Mouse (Mus musculus) bone marrow, adult 2 months (tissue): ENCODE measurements around the gene Nid1. TPM values are rescaled to one million over a fixed set of nuclear protein-coding genes. Genes with fewer than 3 reads are reported as not detected.
"Not testable (repeated sequence)": the region's sequence is repeated elsewhere in the genome, so short reads cannot be mapped to it uniquely, and the experiment has no call there.

Experiments
- H3K27ac ChIP-seq: fragments of 200-500 bp; 2 replicates; pipeline ENCODE4 v1.5.1; 2012; ENCODE audit warnings: low read depth, mild to moderate bottlenecking, control low read depth, inconsistent platforms, low read length; ENCODE audit not compliant: control insufficient read depth, poor library complexity, insufficient read depth
- H3K4me1 ChIP-seq: fragments of 200-500 bp; 2 replicates; pipeline ENCODE4 v1.6.1; 2011; ENCODE audit warnings: low read length; ENCODE audit not compliant: control insufficient read depth, insufficient read depth
- H3K4me3 ChIP-seq: fragments of 200-500 bp; replicated peaks from 2 replicates; pipeline ENCODE3; 2011; ENCODE audit warnings: mild to moderate bottlenecking, low read depth, low read length, control low read depth; ENCODE audit not compliant: control insufficient read depth
- CTCF ChIP-seq: fragments of 200-500 bp; IDR thresholded peaks from 2 replicates; pipeline ENCODE4 v1.5.1; 2011; ENCODE audit warnings: low read length, control low read depth; ENCODE audit not compliant: control insufficient read depth, insufficient read depth
- POLR2A ChIP-seq: fragments of 200-500 bp; IDR thresholded peaks from 2 replicates; pipeline ENCODE4 v1.6.1; 2011; ENCODE audit warnings: low read depth, mild to moderate bottlenecking, control low read depth, low read length, borderline replicate concordance; ENCODE audit not compliant: control insufficient read depth
- WGBS: fragments of 180-500 bp; shearing (Covaris S2); methylation state at CpG from one replicate; pipeline ENCODE4 v1.1.7; 2018; 5-methylcytosine and 5-hydroxymethylcytosine counted together
- polyA plus RNA-seq: library from polyadenylated mRNA; stranded (reverse); fragments of >200 nt; gene quantifications from 2 replicates; pipeline ENCODE4 v1.2.4, GENCODE M21; 2011; ENCODE audit warnings: low replicate concordance; ENCODE audit not compliant: missing spikeins, insufficient read depth, insufficient read length

Gene Nid1
- polyA plus RNA-seq, 1 experiment, result 5.5 TPM

DNA sequence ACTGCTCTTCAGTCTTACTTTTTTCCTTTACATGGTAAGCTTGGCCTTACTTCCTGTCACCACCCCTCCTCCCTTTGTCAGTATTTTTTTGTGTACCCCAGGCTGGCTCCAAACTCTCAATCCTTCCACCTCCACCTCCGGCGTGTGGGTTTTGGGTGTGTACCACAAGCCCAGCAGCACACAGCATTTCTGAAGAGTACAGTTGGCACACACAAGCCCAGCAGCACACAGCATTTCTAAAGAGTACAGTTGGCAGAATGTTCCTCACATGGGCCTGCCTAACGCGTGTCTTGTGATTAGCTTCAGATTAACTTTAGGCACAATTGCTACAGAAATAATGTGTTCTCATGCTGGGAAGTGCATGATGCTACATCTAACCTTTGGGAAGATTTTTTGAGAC is 93.6 kb downstream of the Nid1 start:
- 56% methylated on average over 4 of the region's 4 CpGs for WGBS
- TF ChIP-seq POLR2A, result no peak
- no peak for TF ChIP-seq CTCF
- peak overlapping the region; percentile 57; the same call in 1 of the 2 replicates for H3K27ac ChIP-seq
- peaks cover 11% of the 10 kb centered on the region; the same call in 1 of the 2 replicates for H3K4me1 ChIP-seq
- no peak overlapping the region for H3K4me3 ChIP-seq

DNA sequence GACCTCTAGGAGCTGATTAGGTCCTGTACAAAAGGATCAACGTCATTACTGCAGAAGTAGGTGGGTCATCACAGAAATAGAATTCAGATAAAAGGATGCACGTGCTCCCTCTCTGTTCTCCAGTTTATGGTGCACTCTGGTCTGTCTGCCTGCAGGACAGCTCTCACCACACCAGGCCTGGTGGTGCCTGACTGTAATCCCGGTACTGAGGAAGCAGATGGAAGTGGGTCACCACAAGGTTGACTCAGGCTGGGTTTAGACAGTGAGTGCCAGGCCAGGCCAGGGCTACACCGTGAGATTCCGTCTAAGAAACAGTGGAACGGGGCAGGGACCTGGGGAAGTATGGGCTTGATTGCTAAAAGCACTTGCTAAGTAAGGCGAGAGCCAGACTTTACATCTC is 94.6 kb downstream of the Nid1 start:
- no peak for TF ChIP-seq POLR2A
- WGBS, result 27% methylated on average over 7 of the region's 7 CpGs
- peaks cover 9% of the 10 kb centered on the region; the same call in 1 of the 2 replicates for H3K4me1 ChIP-seq
- H3K4me3 ChIP-seq, result no peak overlapping the region
- H3K27ac ChIP-seq, result no peak overlapping the region

DNA sequence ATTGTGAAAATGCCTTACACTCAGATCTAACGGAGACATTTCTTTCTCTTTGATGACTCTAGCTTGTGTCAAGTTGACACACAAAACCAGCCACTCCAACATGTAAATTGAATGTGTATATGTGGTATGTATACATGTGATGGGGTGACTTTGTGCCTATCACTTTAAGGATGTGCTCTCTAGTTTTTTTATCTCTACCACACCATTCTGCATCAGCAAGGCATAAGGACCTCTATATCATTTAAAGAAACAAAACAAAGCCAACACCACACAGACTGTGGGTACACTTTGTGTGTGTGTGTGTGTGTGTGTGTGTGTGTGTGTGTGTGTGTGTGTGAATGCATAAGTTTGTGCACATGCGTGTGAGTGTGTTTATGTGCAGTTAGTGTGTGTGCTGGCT is 99.2 kb downstream of the Nid1 start:
- TF ChIP-seq CTCF (no peak), POLR2A (no peak)
- H3K4me3 ChIP-seq, result no peak overlapping the region
- WGBS, result 77% methylated on average over 2 of the region's 2 CpGs
- H3K27ac ChIP-seq, result no peak overlapping the region
- peaks cover 7% of the 10 kb centered on the region for H3K4me1 ChIP-seq

DNA sequence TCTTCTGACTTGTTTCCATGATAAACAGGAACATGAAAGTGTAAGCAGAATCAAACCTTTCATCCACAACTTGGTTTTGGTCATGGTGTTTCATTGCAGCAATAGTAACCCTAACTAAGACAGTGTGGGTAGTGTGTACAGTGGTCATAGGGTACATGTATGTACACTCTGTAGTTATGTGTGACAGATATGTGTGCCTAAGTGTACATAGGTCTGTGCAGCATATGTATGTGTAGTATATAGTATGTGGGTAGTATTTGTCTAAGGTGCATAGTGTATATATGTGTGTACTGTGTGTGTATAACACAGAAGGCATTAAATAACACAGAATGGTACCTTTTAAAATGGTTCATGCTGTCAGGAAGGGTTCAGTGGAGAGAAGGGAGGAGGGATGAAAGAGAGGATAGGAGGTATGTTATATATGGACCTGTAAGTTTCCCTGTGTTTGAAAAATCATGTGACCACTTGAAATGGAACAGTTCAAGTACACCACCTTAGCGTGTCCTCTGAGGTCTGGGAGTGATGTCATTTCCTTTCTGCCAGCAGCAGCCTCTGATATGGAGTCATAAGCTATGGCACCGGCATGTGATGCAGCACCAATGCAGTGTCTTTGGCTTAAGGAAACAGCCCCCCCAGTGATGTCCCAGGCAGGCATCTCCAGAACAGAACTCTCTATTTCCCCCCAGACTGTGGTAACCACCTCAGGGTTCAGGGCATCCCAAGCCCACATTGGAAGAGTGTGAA is 100.1 kb downstream of the Nid1 start:
- peaks cover 4% of the 10 kb centered on the region for H3K4me1 ChIP-seq
- no peak for TF ChIP-seq POLR2A
- no peak overlapping the region for H3K27ac ChIP-seq
- no peak overlapping the region for H3K4me3 ChIP-seq
- 14% methylated on average over 2 of the region's 2 CpGs for WGBS

DNA sequence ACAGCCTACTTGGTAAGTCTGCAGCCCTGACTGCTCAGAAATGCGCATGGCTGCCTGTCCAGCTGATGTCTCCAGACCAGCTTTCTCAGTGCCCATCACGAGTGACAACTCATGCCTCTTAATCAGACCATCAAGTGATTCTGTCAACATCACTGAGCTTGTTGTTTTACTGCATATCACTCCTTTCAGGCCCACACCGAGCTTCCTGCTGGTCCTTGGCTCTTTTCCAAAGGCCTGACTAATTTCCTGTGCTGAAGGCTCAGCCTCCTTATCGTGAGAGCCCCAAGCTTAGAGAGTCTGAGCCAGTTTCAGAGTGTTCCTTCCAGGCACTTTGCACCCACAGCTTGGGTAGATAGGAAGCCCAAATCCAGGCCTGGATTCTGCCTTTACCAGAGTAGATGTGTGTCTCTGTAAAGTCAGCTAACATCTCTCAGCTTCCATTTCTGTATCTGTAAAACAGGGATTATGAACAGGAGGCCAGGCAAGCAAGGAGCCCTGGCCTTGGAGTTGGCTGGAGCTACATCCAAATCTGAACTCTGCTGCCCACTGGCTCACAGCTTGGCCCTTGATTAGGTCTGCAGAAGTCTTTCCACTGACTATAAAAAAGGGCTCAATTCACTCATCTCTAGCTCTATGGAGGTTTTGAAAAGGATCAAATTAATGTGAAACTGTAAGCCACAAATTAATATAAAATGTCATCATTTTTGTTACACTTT is 101.4 kb downstream of the Nid1 start:
- Histone ChIP-seq H3K27ac (peak overlapping the region; percentile 58), H3K4me1 (peaks cover 3% of the 10 kb centered on the region), H3K4me3 (no peak overlapping the region)
- 6% methylated on average over 4 of the region's 4 CpGs for WGBS
- no peak for TF ChIP-seq POLR2A
- TF ChIP-seq CTCF, result no peak

DNA sequence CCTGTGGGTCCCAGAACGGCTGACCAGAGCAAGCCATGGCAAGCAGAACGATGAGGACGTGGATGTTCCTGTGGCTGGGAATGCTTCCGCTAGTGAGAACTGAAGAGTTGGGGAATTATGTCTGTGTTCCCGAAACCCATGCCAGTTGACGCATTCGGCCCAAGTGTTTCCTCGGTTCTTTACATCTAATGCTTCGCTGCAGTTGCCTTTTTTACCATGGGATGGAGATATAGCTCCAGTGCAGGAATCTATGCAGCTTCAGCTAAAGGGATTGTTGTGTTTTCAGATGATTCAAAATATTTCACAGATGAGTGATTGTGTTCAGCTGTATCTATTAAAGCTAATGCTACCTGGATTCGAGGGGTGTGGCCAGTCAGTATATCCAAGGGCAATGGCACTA is 105.7 kb downstream of the Nid1 start:
- not testable (repeated sequence) for H3K27ac ChIP-seq, H3K4me3 ChIP-seq, H3K4me1 ChIP-seq
- 92% methylated on average over 10 of the region's 10 CpGs for WGBS

DNA sequence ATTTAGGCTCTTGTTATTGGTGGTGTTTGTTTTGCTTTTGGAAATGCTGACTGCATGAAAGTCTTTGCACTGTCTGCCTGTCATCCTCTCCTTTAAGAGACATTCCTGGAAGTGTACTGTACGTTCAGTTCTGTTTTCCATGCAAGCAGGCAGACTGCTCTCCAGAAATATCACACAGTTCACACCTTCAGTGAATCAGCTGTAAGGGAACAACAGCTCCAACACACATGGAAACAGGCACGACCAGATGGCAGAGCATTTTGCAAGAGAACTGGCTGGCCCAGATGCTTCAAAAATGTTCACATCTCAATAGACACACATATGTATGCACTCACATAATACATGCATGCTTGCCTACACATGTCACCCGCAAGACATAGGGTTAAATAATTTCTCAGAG is 109.4 kb downstream of the Nid1 start:
- no peak for TF ChIP-seq CTCF
- TF ChIP-seq POLR2A, result no peak
- WGBS, result 68% methylated on average over 3 of the region's 3 CpGs
- H3K4me3 ChIP-seq, result no peak overlapping the region
- no peak overlapping the region for H3K27ac ChIP-seq
- H3K4me1 ChIP-seq, result peaks cover 5% of the 10 kb centered on the region

DNA sequence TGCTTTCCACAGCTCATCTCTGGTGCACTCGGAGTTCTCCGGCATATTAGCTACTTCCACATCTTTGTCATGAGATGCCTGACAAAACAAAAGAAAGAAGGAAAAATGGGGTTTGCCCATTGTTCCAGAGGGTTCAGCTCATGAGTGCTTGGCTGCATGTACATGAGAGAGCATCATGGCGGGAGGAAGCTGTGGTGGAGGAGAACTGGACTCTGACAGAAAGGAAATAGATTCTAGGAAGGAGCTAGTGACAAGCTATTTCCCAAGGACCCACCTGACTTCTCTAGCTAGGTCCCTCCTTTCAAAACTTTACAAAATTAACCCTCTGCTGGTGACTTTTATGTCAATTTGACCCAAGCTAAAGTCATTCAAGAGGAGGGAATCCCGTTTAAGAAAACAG is 110.5 kb downstream of the Nid1 start:
- no peak overlapping the region for H3K4me3 ChIP-seq
- H3K4me1 ChIP-seq, result peaks cover 5% of the 10 kb centered on the region
- no peak overlapping the region for H3K27ac ChIP-seq
- 76% methylated on average over 4 of the region's 4 CpGs for WGBS
- TF ChIP-seq CTCF (no peak), POLR2A (no peak)
